Mouse (Mus musculus): ENCODE results near the gene Gas8.

- no peak for TF ChIP-seq GATA1 (IDR thresholded peaks at IDR 0.05; ENCODE audit: low read length)
- no peak for TF ChIP-seq TAL1 (IDR thresholded peaks at IDR 0.05; ENCODE audit: low read length)
Measured at GRCm38 (mm10) chr8:123514781-123515539, 3.7 kb upstream of the Gas8 start, which contains the start of gene Dbndd1.
